Mouse (Mus musculus) C2C12 (cell line): ENCODE measurements around the gene Gm11099.

Experiments
- CEBPB ChIP-seq: IDR thresholded peaks from one replicate; pipeline ENCODE4 v1.6.1; 2011; ENCODE audit warnings: low read depth, mild to moderate bottlenecking, control low read depth, moderate library complexity
- CTCF ChIP-seq: IDR thresholded peaks from one replicate; pipeline ENCODE4 v1.5.1; 2011; ENCODE audit not compliant: control insufficient read depth, insufficient read depth, insufficient read length
- MAX ChIP-seq: IDR thresholded peaks from one replicate; pipeline ENCODE4 v1.6.1; 2011; ENCODE audit warnings: mild to moderate bottlenecking, control low read depth
- MYOD1 ChIP-seq: IDR thresholded peaks from one replicate; pipeline ENCODE4 v1.6.1; 2011; ENCODE audit warnings: low read depth; ENCODE audit not compliant: control insufficient read depth, insufficient read length
- MYOG ChIP-seq: IDR thresholded peaks from one replicate; pipeline ENCODE4 v1.6.1; 2011; ENCODE audit not compliant: control insufficient read depth, insufficient read length; ENCODE audit errors: extremely low read depth
- USF1 ChIP-seq: IDR thresholded peaks from one replicate; pipeline ENCODE4 v1.6.1; 2011; ENCODE audit warnings: low read depth, mild to moderate bottlenecking, control low read depth, moderate library complexity

DNA sequence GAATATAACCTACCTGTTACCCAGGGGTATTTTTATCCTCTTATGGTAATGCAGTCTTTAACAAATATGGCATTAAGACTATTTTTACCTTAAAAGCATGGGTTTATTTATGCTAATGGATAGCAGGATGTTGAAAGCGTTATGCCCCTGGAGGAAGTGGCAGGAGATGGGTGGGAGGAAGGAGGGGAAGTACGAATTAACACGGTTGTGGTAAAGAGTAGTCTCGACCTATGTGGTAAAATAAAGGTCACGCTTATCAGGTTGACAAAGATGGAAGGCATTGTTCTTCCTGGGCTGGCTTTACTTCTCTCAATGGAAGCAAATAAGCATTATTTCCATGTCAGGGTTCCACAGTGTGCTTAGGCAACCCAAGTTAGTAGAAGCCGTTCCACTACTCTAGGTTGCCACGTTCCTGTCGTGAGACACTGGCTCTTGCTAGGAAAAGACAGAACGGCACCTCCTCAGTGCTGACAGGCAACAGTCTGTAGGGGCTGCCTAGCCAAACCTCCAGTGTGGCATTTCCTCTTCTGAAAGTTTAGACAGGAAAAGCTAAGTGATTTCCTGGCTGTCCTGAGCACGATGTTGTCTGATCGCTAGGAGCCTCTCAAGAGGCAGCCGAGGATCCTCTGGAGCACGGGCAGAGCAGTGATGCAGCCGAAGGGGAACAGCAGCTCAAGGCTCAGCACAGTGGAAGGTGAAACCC lies 47.7 kb downstream of the Gm11099 start:
- TF ChIP-seq MYOD1 = no peak
- no peak for TF ChIP-seq USF1
- no peak for TF ChIP-seq CTCF
- no peak for TF ChIP-seq MAX
- no peak for TF ChIP-seq CEBPB
- no peak for TF ChIP-seq MYOG
